Mouse (Mus musculus): Measurements from ENCODE around the gene Maz. TPM values are rescaled to one million over a fixed set of nuclear protein-coding genes. Genes with fewer than 3 reads are reported as not detected.

The Maz gene
- polyA plus RNA-seq, 1 experiment from 2014 or later: 66.9 TPM

DNA sequence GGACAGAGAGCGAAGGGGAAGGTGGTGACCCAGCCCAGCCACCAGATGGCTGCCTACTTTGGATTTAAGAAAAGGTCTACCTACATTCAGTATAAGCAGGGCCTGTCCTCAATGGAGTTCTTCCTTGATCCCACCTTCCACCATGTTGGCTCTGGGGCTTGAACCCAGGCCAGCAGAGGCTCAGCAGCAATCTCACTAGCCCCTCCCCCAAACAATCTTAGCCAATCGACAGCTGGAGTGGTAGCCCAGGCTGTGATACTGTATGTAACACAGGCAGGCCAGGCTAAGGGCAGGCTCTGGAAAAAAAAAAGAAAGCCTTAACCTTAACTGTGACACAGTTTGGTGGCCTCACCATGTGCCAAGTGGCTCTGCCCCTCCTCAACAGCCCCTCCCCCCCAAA lies 15.1 kb downstream of the Maz start:
- no peak for DNase-seq (ENCODE audit: low spot score)
- 76% methylated on average over 2 of the region's 2 CpGs for WGBS
- Histone ChIP-seq H3K27ac (no peak overlapping the region), H3K9me3 (no peaks in the 10 kb centered on the region), H3K4me3 (no peak overlapping the region), H3K4me1 (peaks cover 48% of the 10 kb centered on the region), H3K36me3 (peaks cover 33% of the 10 kb centered on the region), H3K27me3 (ENCODE audit: insufficient read depth, poor library complexity, severe bottlenecking) (no peaks in the 10 kb centered on the region)

- Histone ChIP-seq H3K27me3 (ENCODE audit: insufficient read depth, poor library complexity, severe bottlenecking) (no peaks in the 10 kb centered on the region), H3K27ac (no peak overlapping the region), H3K4me3 (no peak overlapping the region), H3K4me1 (peaks cover 49% of the 10 kb centered on the region), H3K9me3 (no peaks in the 10 kb centered on the region), H3K36me3 (peaks cover 33% of the 10 kb centered on the region)
- 94% methylated on average over 2 of the region's 2 CpGs for WGBS
- DNase-seq (ENCODE audit: low spot score): no peak
Measured at GRCm38 (mm10) chr7:127011051-127011450, 15.8 kb downstream of the Maz start.

- H3K27ac ChIP-seq: peak overlapping the region; percentile 57
- H3K36me3 ChIP-seq: peaks cover 21% of the 10 kb centered on the region
- no peaks in the 10 kb centered on the region for H3K27me3 ChIP-seq (ENCODE audit: insufficient read depth, poor library complexity, severe bottlenecking)
- no peaks in the 10 kb centered on the region for H3K9me3 ChIP-seq
- H3K4me1 ChIP-seq: peaks cover 37% of the 10 kb centered on the region
- no peak overlapping the region for H3K4me3 ChIP-seq
- 82% methylated on average over 17 of the region's 17 CpGs for WGBS
- no peak for DNase-seq (ENCODE audit: low spot score)
Measured at GRCm38 (mm10) chr7:127009307-127010085, 17.3 kb downstream of the Maz start.

DNA sequence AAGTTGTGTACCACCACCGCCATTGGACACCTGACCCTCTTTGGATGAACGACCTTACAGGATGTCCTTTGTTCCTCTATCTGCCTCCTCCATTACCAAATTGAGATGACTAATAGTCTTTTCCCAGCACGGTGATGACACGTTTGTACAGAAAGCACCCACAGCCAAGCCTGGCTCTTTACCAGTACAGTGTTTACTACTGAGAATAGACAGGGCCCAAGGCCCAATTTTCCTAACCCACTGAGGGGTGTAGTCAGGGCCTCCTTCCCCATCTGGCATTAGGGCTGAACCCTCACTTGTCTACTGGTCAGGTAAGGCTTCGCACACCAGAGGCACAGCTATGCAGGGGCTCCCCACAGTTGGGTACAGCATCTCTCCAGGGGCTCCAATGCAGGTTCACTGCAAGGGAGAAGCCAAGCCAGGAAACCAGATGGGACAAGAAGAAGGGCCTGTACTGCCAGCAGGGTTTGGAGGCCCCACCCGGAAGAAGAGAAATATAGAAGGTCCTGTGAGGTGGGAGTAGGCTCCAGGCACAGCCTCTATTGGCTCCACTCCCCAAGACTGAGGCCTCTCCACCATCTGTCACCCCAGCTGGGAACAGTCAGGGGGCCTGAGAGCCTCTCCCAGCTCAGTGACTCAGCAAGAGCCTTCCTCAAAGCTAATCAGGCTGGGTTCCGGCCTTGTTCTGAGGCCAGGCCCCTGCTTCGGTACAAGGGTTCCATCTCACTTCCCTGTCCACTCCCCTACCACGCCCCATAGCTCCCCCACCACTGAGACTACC lies 18.4 kb downstream of the Maz start:
- peak; percentile 93 for DNase-seq (ENCODE audit: low spot score)
- no peak overlapping the region for H3K4me3 ChIP-seq
- peaks cover 27% of the 10 kb centered on the region for H3K4me1 ChIP-seq
- H3K36me3 ChIP-seq: peaks cover 12% of the 10 kb centered on the region
- peak overlapping the region; percentile 57 for H3K27ac ChIP-seq
- no peaks in the 10 kb centered on the region for H3K27me3 ChIP-seq (ENCODE audit: insufficient read depth, poor library complexity, severe bottlenecking)
- WGBS: 36% methylated on average over 9 of the region's 9 CpGs
- H3K9me3 ChIP-seq: no peaks in the 10 kb centered on the region

DNA sequence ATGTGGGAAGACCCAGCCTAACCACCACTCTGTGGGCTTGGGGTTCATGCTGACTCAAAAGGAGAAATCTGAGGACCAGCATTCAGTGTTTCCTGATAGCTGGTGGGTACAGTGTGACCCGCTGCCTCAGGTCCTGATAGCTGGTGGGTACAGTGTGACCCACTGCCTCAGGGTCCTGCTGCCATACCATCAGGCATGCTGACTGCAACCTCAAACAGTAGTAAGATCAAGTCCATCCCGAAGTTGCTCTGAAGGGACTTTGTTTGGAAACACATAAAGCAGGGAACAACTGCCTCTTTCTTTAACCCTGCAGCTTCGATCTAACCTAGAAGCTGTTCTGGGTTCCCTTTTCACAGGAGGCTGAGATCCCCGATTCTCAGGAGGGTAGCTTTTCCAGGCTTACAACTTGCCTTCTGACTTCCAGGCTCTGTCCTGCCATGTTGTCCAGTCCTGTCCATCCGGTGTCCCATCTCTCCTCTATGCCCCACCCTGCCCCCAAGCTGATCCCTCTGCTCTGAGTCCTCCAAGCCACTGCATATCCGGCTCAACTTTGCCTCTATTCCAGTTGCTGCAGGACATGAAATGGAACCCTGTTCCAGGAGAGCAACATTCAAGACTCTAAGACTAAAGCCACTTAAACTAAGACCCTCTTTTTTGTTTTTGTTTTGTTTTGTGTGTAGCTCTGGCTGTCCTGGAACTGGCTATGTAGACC lies 19.4 kb downstream of the Maz start:
- Histone ChIP-seq H3K27ac (no peak overlapping the region), H3K4me3 (no peak overlapping the region), H3K27me3 (ENCODE audit: insufficient read depth, poor library complexity, severe bottlenecking) (no peaks in the 10 kb centered on the region), H3K36me3 (peaks cover 3% of the 10 kb centered on the region), H3K9me3 (no peaks in the 10 kb centered on the region), H3K4me1 (peaks cover 20% of the 10 kb centered on the region)
- DNase-seq (ENCODE audit: low spot score): no peak
- WGBS: 83% methylated on average over 6 of the region's 6 CpGs

DNA sequence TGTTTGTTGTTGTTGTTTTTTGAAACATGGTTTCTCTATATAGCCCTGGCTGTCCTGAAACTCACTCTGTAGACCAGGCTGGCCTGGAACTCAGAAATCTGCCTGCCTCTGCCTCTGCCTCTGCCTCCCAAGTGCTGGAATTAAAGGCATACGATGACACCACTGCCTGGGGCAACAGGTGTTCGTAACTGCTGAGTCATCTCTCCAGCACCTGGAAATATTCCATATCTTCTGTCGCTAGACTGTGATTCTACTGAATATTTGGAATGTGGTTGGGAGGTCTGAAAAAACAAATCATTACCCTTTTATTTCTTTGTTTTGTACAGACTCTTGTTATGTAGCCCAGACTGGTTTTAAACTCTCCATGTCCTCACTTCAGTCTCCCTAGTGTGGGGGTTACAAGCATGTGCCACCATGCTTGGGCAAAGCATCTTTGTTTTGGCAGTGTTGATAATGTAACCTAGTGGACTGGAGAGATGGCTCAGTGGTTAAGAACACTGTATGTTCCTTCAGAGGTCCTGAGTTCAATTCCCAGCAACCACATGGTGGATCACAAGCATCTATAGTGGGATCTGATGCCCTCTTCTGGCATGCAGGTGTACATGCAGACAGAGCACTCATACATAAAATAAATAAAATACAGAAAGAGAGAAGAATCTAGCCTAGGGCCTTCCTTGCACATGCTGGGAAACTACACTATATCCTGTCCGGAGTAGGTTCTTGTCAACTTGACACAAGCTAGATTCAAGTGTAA lies 22.5 kb downstream of the Maz start:
- no peak overlapping the region for H3K4me3 ChIP-seq
- 79% methylated on average over 4 of the region's 4 CpGs for WGBS
- H3K36me3 ChIP-seq: 0 out of 2 replicates have a peak, but pooled peaks cover 3% of the 10 kb centered on the region
- no peak for DNase-seq (ENCODE audit: low spot score)
- H3K27me3 ChIP-seq (ENCODE audit: insufficient read depth, poor library complexity, severe bottlenecking): no peaks in the 10 kb centered on the region
- H3K9me3 ChIP-seq: no peaks in the 10 kb centered on the region
- no peak overlapping the region for H3K27ac ChIP-seq
- peaks cover 18% of the 10 kb centered on the region for H3K4me1 ChIP-seq

- H3K27ac ChIP-seq: no peak overlapping the region
- peaks cover 12% of the 10 kb centered on the region for H3K4me1 ChIP-seq
- H3K9me3 ChIP-seq: no peaks in the 10 kb centered on the region
- H3K36me3 ChIP-seq: 0 out of 2 replicates have a peak, but pooled peaks cover 3% of the 10 kb centered on the region
- no peak overlapping the region for H3K4me3 ChIP-seq
- no peak for DNase-seq (ENCODE audit: low spot score)
- WGBS: 86% methylated on average over 5 of the region's 5 CpGs
- no peaks in the 10 kb centered on the region for H3K27me3 ChIP-seq (ENCODE audit: insufficient read depth, poor library complexity, severe bottlenecking)
Measured at GRCm38 (mm10) chr7:127003620-127004019, 23.2 kb downstream of the Maz start.

DNA sequence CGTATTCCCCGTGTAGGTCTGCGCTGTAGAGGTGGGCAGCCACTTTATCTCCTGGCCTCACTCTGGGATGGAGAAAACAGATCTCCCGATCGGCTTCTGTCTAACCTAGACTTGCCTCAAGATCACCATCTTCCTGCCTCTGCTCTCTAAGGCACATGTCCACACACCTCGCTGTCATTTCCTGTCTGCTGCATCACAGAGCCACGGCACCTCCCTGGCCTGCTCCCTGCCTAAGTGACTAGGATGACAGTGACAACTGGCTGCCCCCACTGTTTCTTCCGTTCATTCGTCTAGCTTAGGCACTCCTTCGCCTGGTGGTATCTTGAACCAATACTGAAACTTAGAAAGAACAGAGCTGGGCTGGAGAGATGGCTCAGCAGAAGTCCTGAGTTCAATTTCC lies 27.3 kb downstream of the Maz start:
- H3K27ac ChIP-seq: no peak overlapping the region
- H3K4me1 ChIP-seq: no peaks in the 10 kb centered on the region
- H3K27me3 ChIP-seq (ENCODE audit: insufficient read depth, poor library complexity, severe bottlenecking): no peaks in the 10 kb centered on the region
- 68% methylated on average over 10 of the region's 10 CpGs for WGBS
- no peaks in the 10 kb centered on the region for H3K9me3 ChIP-seq
- H3K36me3 ChIP-seq: peaks cover 10% of the 10 kb centered on the region; the same call in 1 of the 2 replicates
- no peak overlapping the region for H3K4me3 ChIP-seq
- no peak for DNase-seq (ENCODE audit: low spot score)

DNA sequence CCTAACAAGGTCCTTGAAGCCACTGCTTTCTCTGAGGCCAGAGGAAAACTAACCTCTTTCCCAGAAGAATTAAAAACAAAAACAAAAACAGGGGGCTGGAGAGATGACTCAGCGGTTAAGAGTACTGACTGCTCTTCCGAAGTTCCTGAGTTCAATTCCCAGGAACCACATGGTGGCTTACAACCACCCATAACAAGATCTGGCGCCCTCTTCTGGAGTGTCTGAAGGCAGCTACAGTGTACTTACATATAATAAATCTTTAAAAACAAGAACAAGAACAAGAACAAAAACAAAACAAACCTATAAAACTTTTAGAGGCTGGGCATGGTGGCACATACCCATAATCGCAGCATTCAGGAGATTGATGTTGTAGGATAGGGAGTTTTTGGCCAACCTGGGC lies 30.4 kb downstream of the Maz start:
- no peak overlapping the region for H3K27ac ChIP-seq
- no peaks in the 10 kb centered on the region for H3K4me1 ChIP-seq
- peaks cover 9% of the 10 kb centered on the region; the same call in 1 of the 2 replicates for H3K36me3 ChIP-seq
- H3K4me3 ChIP-seq: no peak overlapping the region
- no peaks in the 10 kb centered on the region for H3K27me3 ChIP-seq (ENCODE audit: insufficient read depth, poor library complexity, severe bottlenecking)
- no peaks in the 10 kb centered on the region for H3K9me3 ChIP-seq
- DNase-seq (ENCODE audit: low spot score): no peak
- WGBS: 79% methylated on average over 4 of the region's 4 CpGs

- no peak overlapping the region for H3K27ac ChIP-seq
- no peak for DNase-seq (ENCODE audit: low spot score)
- WGBS: 66% methylated on average over 8 of the region's 8 CpGs
- H3K27me3 ChIP-seq (ENCODE audit: insufficient read depth, poor library complexity, severe bottlenecking): peaks cover 19% of the 10 kb centered on the region; the same call in 1 of the 2 replicates
- no peak overlapping the region for H3K4me3 ChIP-seq
- no peaks in the 10 kb centered on the region for H3K9me3 ChIP-seq
- peaks cover 6% of the 10 kb centered on the region; the same call in 1 of the 2 replicates for H3K36me3 ChIP-seq
- H3K4me1 ChIP-seq: 0 out of 2 replicates have a peak, but pooled peaks cover 12% of the 10 kb centered on the region
Measured at GRCm38 (mm10) chr7:126988816-126989215, 38.0 kb downstream of the Maz start.

DNA sequence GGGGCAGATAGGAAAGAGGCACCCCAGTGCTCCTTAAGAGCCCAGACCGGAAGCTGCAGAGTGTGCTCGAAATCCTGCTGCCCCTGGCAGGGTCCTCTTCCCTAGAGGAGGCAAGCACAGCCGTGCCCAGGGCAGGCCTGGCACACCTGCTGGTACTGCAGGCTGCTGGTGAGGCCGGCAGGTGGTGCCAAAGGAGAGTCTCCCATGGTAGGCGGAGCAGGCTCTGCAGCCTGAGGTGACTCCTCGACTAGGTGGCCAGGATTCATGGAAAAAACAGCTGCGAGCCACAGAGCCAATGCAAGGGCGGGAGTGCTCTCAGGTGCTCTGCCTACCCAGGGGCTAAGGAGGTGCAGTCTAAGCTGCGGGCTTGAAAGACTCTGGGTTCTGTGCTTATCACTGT lies 40.5 kb downstream of the Maz start:
- no peaks in the 10 kb centered on the region for H3K9me3 ChIP-seq
- 37% methylated on average over 9 of the region's 9 CpGs for WGBS
- no peak for DNase-seq (ENCODE audit: low spot score)
- peaks cover 19% of the 10 kb centered on the region; the same call in 1 of the 2 replicates for H3K27me3 ChIP-seq (ENCODE audit: insufficient read depth, poor library complexity, severe bottlenecking)
- no peak overlapping the region for H3K4me3 ChIP-seq
- peaks cover 6% of the 10 kb centered on the region; the same call in 1 of the 2 replicates for H3K36me3 ChIP-seq
- H3K4me1 ChIP-seq: 0 out of 2 replicates have a peak, but pooled peaks cover 12% of the 10 kb centered on the region
- no peak overlapping the region for H3K27ac ChIP-seq
